Mouse (Mus musculus): ENCODE measurements at regions not wholly inside any gene's neighbourhood (a gene's known extent, or its start where the extent isn't known, plus 50 kb on each side); places are given as distances from the start of the nearest gene placed in this dataset.
"Not testable (repeated sequence)": the region's sequence is repeated elsewhere in the genome, so short reads cannot be mapped to it uniquely, and the experiment has no call there.

DNA sequence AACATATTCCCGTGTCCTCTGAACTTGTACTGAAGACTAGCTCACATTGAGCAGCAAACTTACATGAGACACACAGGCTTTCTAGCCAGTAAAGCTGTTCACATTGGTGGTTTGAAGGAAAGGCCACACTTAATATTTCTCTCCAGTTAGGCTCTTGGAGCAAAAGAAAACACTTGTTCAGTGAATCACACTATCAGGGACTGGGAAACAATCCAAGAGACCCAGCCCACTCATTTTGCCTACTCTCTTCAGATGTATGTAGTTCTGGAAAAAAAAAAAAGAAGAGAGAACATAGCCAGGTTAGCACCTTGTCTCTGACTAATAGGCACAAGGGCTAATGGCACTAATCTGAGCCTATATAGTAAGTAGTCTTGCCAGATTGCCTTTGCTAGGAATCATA is 165.9 kb downstream of the Lyplal1 start:
- Histone ChIP-seq H3K4me1 (replicated peaks; ENCODE audit: low read depth, low read length) (no peaks in the 10 kb centered on the region), H3K4me3 (replicated peaks; ENCODE audit: low read length) (no peak overlapping the region), H3K9me3 (ENCODE audit: low read length) (0 out of 2 replicates have a peak, but pooled peaks cover 3% of the 10 kb centered on the region), H3K27me3 (ENCODE audit: insufficient read depth, low read length) (no peaks in the 10 kb centered on the region), H3K36me3 (ENCODE audit: insufficient read depth, low read length) (no peaks in the 10 kb centered on the region)
- TF ChIP-seq CTCF (conservative IDR thresholded peaks at IDR 0.05; ENCODE audit: low read length) (no peak), NANOG (IDR thresholded peaks at IDR 0.05; ENCODE audit: borderline replicate concordance, low read length) (no peak), POU5F1 (IDR thresholded peaks at IDR 0.05; ENCODE audit: borderline replicate concordance, low read length) (no peak)

DNA sequence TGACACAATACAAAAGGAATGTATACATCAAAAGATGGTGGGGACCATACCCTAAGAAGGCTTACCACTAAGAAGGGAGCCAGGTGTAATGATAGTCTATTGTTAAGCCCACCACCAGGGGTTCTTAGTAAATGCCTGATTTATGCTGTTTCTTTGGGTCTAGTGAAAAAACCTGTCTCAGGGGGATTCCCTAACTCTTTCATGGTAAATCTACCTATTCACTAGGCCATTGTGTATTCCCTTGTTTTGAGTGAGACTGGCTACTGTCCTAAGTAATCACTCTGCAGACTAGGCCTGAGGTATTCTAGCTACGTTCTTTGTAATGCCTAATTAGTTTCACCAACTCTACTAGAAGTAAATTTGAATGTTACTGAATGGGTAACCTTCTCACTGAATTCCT is 161.3 kb downstream of the Lyplal1 start:
- H3K36me3 ChIP-seq (ENCODE audit: insufficient read depth, low read length); H3K4me3 ChIP-seq (replicated peaks; ENCODE audit: low read length); H3K27me3 ChIP-seq (ENCODE audit: insufficient read depth, low read length); H3K9me3 ChIP-seq (ENCODE audit: low read length): not testable (repeated sequence)
- peaks cover 16% of the 10 kb centered on the region for H3K4me1 ChIP-seq (replicated peaks; ENCODE audit: low read depth, low read length)
- peak; percentile 66; the same call in 1 of the 2 replicates for TF ChIP-seq NANOG (IDR thresholded peaks at IDR 0.05; ENCODE audit: borderline replicate concordance, low read length)

DNA sequence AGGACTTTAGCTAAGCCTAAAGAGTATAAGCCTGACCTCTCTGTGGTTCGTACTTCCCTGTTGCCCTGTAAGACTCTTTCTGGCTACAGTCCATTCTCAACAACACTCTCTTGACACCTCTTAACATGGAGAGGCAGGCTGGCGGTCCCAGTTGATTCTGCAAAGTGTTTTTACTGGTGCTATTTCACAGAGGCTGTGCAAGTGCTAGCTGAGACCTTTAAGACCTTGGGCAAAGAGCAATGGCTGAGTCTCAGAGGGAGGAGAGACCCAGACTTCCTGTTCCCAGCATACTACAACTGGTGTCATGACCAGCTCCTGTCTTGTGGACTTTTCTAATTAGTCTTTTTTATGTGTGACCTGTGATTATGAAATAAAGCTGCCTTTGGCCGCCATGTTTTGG is 159.6 kb downstream of the Lyplal1 start:
- H3K36me3 ChIP-seq (ENCODE audit: insufficient read depth, low read length) = no peaks in the 10 kb centered on the region
- H3K9me3 ChIP-seq (ENCODE audit: low read length) = 0 out of 2 replicates have a peak, but pooled peaks cover 3% of the 10 kb centered on the region
- no peak overlapping the region for H3K4me3 ChIP-seq (replicated peaks; ENCODE audit: low read length)
- H3K4me1 ChIP-seq (replicated peaks; ENCODE audit: low read depth, low read length) = peaks cover 16% of the 10 kb centered on the region
- H3K27me3 ChIP-seq (ENCODE audit: insufficient read depth, low read length) = peaks cover 3% of the 10 kb centered on the region; the same call in 1 of the 2 replicates
- TF ChIP-seq NANOG (IDR thresholded peaks at IDR 0.05; ENCODE audit: borderline replicate concordance, low read length) = no peak
- TF ChIP-seq CTCF (conservative IDR thresholded peaks at IDR 0.05; ENCODE audit: low read length) = no peak
- TF ChIP-seq POU5F1 (IDR thresholded peaks at IDR 0.05; ENCODE audit: borderline replicate concordance, low read length) = no peak

DNA sequence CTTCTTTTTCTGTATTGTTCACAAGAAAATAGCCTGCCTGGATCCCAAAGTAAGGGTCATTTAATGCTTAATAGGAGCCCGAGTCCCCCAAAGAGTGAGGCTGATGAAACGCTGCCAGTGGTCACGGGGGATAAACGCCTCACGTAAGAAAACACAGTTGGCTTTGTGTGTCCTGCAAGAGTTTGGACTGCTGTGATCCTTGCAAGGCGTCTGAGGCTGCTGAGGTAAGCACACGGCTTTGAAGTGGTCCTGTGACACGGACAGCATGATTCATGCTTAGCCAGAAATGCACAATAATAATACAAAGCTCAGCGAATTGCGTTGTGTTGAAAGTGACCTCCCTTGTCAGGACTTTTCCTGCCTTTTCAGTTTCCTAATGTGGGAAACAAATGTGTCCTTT is 158.8 kb downstream of the Lyplal1 start:
- Histone ChIP-seq H3K27me3 (ENCODE audit: insufficient read depth, low read length) (peaks cover 3% of the 10 kb centered on the region; the same call in 1 of the 2 replicates), H3K4me3 (replicated peaks; ENCODE audit: low read length) (no peak overlapping the region), H3K4me1 (replicated peaks; ENCODE audit: low read depth, low read length) (peaks cover 16% of the 10 kb centered on the region), H3K36me3 (ENCODE audit: insufficient read depth, low read length) (no peaks in the 10 kb centered on the region), H3K9me3 (ENCODE audit: low read length) (no peaks in the 10 kb centered on the region)
- TF ChIP-seq CTCF (conservative IDR thresholded peaks at IDR 0.05; ENCODE audit: low read length) (no peak), NANOG (IDR thresholded peaks at IDR 0.05; ENCODE audit: borderline replicate concordance, low read length) (no peak), POU5F1 (IDR thresholded peaks at IDR 0.05; ENCODE audit: borderline replicate concordance, low read length) (no peak)

DNA sequence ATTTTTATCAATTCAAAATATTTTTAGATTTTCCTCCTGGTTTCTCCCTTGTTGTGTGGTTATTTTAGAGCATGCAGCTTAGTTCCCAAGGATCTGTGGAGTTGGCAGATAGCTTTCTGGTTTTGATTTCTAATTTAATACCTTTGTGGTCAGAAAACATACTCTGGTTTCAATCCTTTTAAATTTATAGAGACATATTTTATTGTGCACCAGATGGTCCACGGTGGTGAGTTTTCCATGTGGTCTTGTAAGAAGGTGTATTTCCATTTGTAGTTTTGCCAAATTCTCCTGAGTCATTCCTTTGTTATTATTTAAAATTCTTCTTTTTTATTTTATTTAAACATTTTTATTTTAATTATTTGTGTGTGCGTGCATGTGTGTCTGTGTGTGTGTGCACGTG is 154.5 kb downstream of the Lyplal1 start:
- H3K4me1 ChIP-seq (replicated peaks; ENCODE audit: low read depth, low read length) = peaks cover 7% of the 10 kb centered on the region
- peaks cover 3% of the 10 kb centered on the region; the same call in 1 of the 2 replicates for H3K27me3 ChIP-seq (ENCODE audit: insufficient read depth, low read length)
- TF ChIP-seq CTCF (conservative IDR thresholded peaks at IDR 0.05; ENCODE audit: low read length) = no peak
- no peak for TF ChIP-seq POU5F1 (IDR thresholded peaks at IDR 0.05; ENCODE audit: borderline replicate concordance, low read length)
- TF ChIP-seq NANOG (IDR thresholded peaks at IDR 0.05; ENCODE audit: borderline replicate concordance, low read length) = no peak
- H3K4me3 ChIP-seq (replicated peaks; ENCODE audit: low read length) = no peak overlapping the region
- no peaks in the 10 kb centered on the region for H3K36me3 ChIP-seq (ENCODE audit: insufficient read depth, low read length)
- H3K9me3 ChIP-seq (ENCODE audit: low read length) = no peaks in the 10 kb centered on the region

DNA sequence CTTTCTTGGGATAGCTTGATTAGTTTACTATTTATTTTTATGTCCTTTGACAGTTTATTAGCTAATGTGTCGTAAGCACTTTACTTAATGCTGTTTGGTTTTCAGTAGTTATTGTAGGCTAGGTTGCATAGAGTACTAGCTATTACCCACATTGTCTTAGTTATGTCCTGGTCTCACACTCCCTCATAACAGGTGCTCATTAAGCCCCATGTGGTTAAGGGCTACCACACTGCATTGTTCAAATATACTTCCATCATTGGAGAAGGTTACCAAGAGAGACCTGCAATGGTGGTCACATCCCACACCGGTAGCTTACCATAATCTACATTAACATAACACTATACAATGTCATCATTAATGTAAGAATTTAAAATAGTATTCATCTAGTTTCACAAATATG is 153.3 kb downstream of the Lyplal1 start:
- H3K4me3 ChIP-seq (replicated peaks; ENCODE audit: low read length) = no peak overlapping the region
- no peaks in the 10 kb centered on the region for H3K9me3 ChIP-seq (ENCODE audit: low read length)
- no peaks in the 10 kb centered on the region for H3K36me3 ChIP-seq (ENCODE audit: insufficient read depth, low read length)
- H3K27me3 ChIP-seq (ENCODE audit: insufficient read depth, low read length) = peaks cover 3% of the 10 kb centered on the region; the same call in 1 of the 2 replicates
- H3K4me1 ChIP-seq (replicated peaks; ENCODE audit: low read depth, low read length) = no peaks in the 10 kb centered on the region
- TF ChIP-seq POU5F1 (IDR thresholded peaks at IDR 0.05; ENCODE audit: borderline replicate concordance, low read length) = no peak
- TF ChIP-seq CTCF (conservative IDR thresholded peaks at IDR 0.05; ENCODE audit: low read length) = no peak
- no peak for TF ChIP-seq NANOG (IDR thresholded peaks at IDR 0.05; ENCODE audit: borderline replicate concordance, low read length)

DNA sequence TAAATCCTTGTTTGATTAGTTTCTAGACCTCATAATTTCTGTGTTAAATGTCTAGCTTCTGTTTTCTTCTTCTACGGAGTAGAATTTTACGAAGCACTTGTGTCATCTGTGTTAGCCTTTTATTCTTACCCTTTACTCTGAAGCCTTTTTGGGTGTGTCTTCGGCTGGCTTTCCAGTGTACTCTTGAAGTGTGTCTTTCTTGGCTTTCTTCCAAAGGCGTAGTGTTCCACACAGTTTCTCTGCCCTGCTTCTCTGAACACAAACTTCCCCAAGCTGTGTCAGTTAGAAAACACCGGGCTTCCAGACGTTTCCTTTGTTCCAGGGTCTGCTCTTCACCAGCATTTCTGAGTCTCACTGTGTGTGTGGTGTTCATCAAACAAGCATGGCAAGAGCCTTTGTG is 152.7 kb downstream of the Lyplal1 start:
- Histone ChIP-seq H3K36me3 (ENCODE audit: insufficient read depth, low read length) (no peaks in the 10 kb centered on the region), H3K4me1 (replicated peaks; ENCODE audit: low read depth, low read length) (no peaks in the 10 kb centered on the region), H3K9me3 (ENCODE audit: low read length) (no peaks in the 10 kb centered on the region), H3K27me3 (ENCODE audit: insufficient read depth, low read length) (peaks cover 3% of the 10 kb centered on the region; the same call in 1 of the 2 replicates), H3K4me3 (replicated peaks; ENCODE audit: low read length) (no peak overlapping the region)
- TF ChIP-seq POU5F1 (IDR thresholded peaks at IDR 0.05; ENCODE audit: borderline replicate concordance, low read length) = no peak
- no peak for TF ChIP-seq CTCF (conservative IDR thresholded peaks at IDR 0.05; ENCODE audit: low read length)
- no peak for TF ChIP-seq NANOG (IDR thresholded peaks at IDR 0.05; ENCODE audit: borderline replicate concordance, low read length)

DNA sequence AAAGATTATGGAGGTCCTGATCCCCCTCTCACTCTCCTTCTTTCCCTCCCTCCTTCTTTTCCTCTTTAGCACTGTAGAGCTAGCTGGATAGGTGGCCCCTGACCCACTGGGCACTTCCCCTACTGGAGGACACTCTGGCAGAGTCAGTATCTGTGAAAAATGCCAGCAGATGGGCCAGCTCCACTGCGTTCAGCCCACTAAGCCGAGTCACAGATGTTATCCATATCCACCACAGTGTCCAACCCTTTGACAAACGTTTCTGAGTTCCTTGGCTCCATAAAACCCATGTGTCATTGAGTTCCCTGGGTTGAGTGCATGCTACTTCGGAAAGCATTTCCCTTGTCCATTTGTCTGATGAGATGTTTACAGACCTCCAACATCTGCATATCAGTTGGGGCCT is 149.9 kb downstream of the Lyplal1 start:
- no peak for TF ChIP-seq POU5F1 (IDR thresholded peaks at IDR 0.05; ENCODE audit: borderline replicate concordance, low read length)
- no peak for TF ChIP-seq CTCF (conservative IDR thresholded peaks at IDR 0.05; ENCODE audit: low read length)
- no peak for TF ChIP-seq NANOG (IDR thresholded peaks at IDR 0.05; ENCODE audit: borderline replicate concordance, low read length)
- Histone ChIP-seq H3K36me3 (ENCODE audit: insufficient read depth, low read length) (no peaks in the 10 kb centered on the region), H3K27me3 (ENCODE audit: insufficient read depth, low read length) (no peaks in the 10 kb centered on the region), H3K9me3 (ENCODE audit: low read length) (no peaks in the 10 kb centered on the region), H3K4me1 (replicated peaks; ENCODE audit: low read depth, low read length) (no peaks in the 10 kb centered on the region), H3K4me3 (replicated peaks; ENCODE audit: low read length) (no peak overlapping the region)

DNA sequence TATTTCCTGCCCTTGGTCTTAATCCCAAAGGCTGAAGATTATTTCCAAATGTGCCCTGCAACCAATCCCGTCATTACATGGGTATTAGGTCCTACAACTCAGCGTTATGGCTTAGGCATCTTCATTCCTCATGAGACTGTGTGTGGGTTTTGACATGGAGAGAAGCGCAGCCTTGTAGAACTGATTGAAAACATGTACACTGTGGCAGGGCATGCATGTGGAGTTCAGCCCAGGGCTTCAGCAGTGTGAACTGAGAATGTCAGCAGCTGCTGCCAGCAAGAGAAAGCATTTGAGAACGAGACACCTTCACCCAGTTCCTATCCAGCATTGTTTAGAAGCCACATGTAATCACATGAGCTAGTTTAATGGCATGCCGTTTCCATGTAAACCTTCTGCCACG is 149.3 kb downstream of the Lyplal1 start:
- Histone ChIP-seq H3K4me3 (replicated peaks; ENCODE audit: low read length) (no peak overlapping the region), H3K27me3 (ENCODE audit: insufficient read depth, low read length) (no peaks in the 10 kb centered on the region), H3K4me1 (replicated peaks; ENCODE audit: low read depth, low read length) (no peaks in the 10 kb centered on the region), H3K9me3 (ENCODE audit: low read length) (no peaks in the 10 kb centered on the region), H3K36me3 (ENCODE audit: insufficient read depth, low read length) (no peaks in the 10 kb centered on the region)
- TF ChIP-seq CTCF (conservative IDR thresholded peaks at IDR 0.05; ENCODE audit: low read length) = no peak
- TF ChIP-seq NANOG (IDR thresholded peaks at IDR 0.05; ENCODE audit: borderline replicate concordance, low read length) = no peak
- no peak for TF ChIP-seq POU5F1 (IDR thresholded peaks at IDR 0.05; ENCODE audit: borderline replicate concordance, low read length)
